Mouse (Mus musculus) layer of hippocampus, adult 11-12 months (tissue): ENCODE data around the gene Elmod2.
"Not testable (repeated sequence)": the region's sequence is repeated elsewhere in the genome, so short reads cannot be mapped to it uniquely, and the experiment has no call there.

Experiments
- DNase-seq: peaks from one replicate; pipeline ENCODE4 v3.0.0; 2022; ENCODE audit warnings: low spot score

Elmod2 gene

DNA sequence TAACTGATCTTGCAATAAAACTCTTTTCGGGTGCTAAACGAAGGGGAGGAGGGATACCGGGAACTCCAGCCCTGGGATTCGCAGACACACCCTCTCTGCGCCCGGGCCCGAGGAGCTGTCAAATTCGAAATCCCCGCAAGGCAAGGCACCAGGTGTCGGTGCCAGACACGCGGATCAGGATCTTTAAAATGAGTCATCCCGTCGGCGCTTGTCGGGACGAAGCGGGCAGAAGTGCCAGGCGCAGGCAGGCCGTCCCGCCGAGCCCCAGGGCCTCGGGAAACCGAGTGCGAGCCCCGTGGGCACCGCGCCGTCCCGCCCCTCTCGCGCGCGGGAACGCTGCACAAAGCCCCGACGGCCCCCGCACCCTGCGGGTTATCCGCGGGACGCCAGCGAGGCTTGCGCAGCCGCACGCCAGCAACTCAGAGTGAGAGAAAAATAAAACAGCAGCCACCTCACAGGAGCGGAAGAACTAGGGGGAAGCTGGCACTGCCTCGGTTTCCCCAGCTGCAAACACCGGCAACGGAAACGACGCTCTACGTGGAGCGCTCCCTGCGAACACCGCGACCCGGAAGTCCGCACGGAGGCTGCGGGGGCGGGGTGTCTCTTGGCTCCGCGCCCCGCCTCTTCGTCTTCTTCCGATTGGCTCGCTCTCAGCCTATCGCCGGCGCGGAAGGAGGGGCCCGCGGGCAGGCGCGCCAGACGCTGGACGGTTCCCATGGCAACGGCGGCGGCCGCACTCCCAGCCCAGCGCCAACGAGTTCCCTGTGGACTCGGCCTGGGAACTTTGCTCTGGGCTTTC lies at the start of gene Elmod2:
TSS of gene Elmod2 (minus strand) at position 588 of the 799 bp plus-strand sequence.
- peak; percentile 97 for DNase-seq

DNA sequence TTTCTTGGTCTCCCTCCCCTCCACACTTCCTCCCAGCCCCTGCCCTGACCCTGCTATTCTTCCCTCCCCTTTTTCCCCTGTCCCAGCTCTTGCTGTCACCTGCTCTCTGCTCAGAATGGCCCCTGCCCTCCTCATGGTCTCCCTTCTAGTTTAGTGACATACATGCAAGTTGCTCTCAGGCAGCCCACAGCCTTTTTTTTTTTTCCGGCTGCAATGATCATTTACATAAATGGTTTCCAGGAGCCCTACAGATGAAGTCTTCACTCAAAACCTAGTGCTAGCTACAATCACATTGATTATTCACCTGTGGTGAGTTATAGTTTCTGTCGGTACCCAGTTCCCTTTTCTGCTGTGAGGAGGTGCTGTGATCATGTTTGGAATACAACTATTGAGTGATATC lies 48.7 kb upstream of the Elmod2 start:
- DNase-seq: no peak

DNA sequence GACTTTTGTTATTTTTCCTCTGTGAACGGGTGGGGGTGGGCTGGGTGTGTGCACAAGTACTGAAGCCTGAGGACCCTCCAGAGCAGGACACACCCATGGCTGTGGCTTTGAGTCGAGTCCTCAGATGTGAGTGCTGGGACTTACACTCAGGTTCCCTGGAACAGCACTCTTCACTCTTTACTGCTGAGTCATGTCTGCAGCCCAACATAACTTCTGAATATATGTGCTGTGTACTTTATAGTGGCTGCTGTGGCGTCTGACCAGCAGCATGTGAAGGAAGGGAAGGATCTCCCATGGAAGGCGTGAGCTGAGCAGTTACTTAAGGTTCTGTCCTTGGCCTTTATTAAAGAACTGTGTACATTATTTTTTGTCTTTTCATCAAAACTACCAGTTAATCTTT lies 47.9 kb upstream of the Elmod2 start:
- DNase-seq: no peak

- no peak for DNase-seq
Measured at GRCm38 (mm10) chr8:83377231-83377630, 44.9 kb upstream of the Elmod2 start.

GRCm38 (mm10) chr8:83363156-83363769 lies 31.0 kb upstream of the Elmod2 start:
- DNase-seq: no peak

- no peak for DNase-seq
Measured at GRCm38 (mm10) chr8:83351315-83351714, 19.0 kb upstream of the Elmod2 start.

DNA sequence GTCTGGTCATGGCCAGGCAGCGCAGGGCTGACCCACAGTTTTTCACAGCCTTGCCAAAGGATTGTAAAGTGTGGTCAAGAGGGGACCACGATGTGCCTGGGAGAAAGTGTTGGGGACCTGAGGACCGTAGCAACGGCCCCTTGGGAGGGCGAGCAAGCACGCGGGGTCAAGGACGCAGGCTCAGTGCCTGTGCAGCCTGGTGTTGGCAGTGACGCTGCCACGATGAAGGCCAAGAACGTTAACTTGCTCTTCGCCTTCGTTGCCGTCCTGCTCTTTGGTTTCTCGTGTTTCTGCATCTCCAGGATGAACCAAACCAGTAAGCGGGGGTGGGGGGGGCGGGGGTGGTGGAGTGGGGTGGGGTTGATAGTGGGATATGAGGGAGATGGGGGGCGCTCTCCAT lies 16.0 kb upstream of the Elmod2 start, which contains the start of gene Mgat4d:
TSS of gene Mgat4d (plus strand) at position 209 of the 400 bp plus-strand sequence.
- no peak for DNase-seq

- DNase-seq: no peak
Measured at GRCm38 (mm10) chr8:83342693-83343092, 10.4 kb upstream of the Elmod2 start.

DNA sequence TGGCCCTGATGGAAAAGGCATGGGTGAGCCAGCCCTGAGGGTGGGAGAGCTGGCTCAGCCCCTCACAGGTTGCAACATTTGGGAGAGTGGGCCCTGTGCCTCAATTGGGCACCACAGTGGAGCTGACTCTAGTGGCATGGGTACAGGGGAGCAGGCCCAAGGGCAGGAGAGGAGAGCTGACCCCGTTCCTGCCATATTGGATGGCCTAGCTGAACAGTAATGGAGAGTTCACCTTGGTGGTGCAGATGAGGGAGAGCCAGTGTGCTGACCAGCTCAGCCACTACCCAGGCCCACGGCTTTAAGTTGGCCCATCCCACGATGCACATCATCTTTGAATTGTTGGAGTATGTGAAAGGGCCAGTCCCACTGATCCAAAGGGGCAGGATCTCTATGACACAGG lies 9.8 kb upstream of the Elmod2 start:
- no peak for DNase-seq

DNA sequence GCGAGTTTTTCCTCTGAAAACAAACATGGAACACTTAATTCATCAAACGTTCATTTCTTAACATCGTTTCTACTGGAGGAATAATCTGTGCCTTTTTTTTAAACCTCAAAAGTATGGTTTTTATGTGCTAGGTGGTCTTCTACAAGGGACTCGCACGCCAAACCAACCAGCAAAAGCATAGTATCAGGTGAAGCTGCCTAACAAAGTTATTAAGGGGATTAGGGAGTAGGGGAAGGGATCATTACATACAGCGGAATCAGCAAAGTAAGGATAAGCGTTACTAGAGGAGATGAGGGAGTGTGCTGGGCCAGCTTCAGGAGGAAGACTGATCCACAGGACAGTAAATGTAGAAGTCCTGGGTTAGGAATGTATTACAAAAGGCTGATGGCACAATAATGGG lies 578 bp upstream of the Elmod2 start:
- no peak for DNase-seq

DNA sequence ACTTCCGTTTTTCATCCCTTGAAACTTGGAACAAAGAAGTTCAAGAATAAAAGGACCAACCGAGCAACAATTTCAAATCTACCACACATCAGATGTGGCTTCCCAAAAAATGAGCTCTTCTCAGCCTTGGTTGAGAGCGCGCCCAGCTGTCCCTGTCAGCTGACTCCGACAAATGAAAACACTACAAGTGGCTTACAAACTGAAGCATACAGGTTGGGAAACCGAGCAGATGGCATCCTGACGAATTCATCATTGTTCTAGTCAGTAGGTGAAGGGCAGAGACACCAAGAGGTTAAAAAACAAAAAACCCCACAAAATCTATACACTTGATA lies 753 bp downstream of the Elmod2 start:
- DNase-seq: peak; percentile 47

DNA sequence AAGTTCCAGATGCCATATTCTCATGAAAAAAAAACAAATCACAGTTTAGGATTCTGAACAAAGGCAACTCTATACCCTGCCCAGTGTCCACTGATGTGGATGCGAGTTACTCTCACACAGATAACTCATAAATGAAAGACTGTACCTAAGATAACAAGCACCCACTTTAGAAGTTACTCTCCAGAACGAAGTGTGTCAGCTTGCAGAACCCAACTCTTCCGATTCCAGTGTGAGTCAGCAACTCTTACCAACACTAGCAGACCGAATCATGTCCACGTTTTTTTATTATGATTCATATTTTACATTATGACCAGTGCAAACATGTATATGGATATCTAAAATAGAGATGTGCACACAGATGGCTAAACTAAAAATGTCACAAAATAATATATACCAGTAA lies 4.4 kb downstream of the Elmod2 start:
- DNase-seq: no peak

- no peak for DNase-seq
Measured at GRCm38 (mm10) chr8:83323056-83323455, 9.2 kb downstream of the Elmod2 start.

- no peak for DNase-seq
Measured at GRCm38 (mm10) chr8:83322374-83322773, 9.9 kb downstream of the Elmod2 start.

DNA sequence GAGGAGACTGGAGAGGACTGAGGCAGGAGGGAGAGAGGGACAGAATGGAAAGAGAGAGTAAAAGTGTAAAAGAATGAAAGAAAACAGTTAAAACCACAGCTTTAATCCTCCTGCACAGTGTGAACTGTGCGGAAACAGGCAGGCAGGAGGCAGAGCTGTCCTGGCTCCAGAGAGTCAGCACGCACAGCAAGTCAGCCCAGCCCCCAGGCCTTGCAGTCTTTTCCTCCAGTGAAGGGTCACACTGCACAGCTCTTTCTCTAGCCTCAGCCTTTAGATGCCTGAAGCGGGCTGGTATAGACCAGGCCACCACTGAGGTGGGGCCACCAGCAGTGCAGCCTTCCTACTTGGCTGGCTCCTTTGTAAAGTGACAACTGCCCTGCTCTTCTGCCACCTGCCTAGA lies 11.7 kb downstream of the Elmod2 start:
- no peak for DNase-seq

- DNase-seq: no peak
Measured at GRCm38 (mm10) chr8:83315691-83316090, 16.6 kb downstream of the Elmod2 start.

DNA sequence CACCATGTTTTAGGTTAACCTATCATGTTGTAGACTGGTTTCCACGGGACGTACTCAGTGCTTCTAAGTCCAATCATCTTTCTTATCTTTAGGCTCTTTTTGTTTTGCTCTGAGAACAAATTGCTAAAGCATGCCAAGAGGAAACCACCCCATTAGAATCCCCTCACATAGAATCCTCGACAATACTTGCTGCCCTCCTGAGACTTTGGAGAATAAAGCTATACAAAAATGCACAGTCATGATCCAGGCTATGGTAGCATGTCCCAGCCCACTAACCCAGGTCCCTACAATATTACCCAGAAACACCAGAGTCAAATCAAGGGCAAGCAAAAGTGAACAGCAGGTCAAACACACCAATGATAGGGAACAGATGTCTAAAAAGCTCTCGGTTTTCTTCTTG lies 17.2 kb downstream of the Elmod2 start:
- not testable (repeated sequence) for DNase-seq

- DNase-seq: no peak
Measured at GRCm38 (mm10) chr8:83309836-83310235, 22.4 kb downstream of the Elmod2 start.

DNA sequence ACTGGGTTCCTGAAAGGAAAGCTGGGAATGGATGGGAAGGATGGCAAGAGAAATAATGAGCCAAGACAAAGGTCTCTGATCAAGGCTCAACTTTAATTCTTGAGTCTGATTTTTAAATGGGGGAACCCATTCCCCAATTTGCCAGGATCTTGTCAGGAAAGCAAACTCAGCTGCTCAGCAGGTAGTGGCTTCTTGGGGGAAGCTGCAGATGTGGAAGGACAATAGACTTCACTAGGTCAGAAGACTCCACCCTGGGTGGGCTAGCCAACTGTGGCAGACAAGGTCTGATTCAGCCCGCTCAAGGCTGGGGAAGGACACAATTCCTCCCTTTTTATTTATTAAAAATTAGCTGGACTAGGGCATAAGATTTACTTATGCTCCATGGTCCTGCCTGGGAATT lies 27.3 kb downstream of the Elmod2 start:
- DNase-seq: no peak

DNA sequence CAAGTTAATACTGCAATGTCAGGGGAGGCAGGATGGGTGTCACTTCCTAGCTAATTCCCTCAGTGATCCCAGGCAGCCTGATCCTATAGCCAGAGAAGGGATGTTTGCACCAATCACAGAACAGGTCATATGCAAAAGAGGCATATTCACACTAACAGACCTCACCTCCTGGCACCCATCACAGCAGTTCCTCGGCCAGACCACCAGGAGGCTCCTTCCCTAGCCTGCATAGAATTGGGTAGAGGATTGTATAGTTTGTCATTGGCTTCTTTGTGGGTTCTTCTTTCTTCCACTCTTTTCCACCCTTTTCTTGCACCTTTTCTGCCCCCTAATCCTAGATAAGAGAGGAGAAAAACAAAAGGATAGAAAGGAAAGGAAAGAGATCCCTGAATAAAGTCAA lies 32.2 kb downstream of the Elmod2 start:
- DNase-seq: no peak

DNA sequence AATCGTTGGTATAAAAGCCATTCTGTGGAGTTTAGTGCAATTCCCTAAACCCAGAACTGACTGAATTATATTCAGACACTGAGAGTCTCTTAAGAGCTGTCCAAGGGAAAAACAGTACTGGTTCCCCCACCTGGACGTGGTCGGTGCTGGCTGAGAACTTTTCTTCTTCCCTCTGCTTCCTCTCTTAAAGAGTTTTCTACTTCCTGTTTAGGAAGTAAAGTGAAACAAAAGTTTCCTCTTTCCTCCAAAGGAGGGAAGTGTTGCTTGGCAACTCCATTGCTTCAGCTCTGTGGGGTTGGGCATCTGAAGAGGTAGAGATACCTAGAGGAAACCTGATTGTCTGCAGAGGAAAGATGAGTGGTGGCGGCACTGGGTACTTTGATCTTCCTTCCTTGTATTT lies 34.9 kb downstream of the Elmod2 start:
- DNase-seq: no peak

DNA sequence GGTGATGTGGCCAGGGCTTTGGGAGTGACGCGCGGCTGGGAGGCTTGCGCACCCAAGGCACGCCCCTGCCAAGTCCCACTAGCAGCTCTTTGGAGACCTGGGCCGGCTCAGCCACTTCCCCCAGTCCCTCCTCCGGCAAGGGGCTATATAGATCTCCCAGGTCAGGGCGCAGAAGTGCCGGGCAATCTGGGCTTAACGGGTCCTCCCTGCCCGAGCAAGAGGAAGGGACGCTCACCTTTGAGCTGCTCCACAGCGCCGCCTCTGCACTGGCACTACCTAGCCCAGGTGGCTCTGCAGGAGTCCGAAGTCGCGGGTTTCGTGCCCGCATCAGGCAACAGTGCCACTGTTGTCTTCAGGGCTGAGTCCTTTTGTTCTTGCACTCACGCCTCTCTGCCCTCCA lies 42.1 kb downstream of the Elmod2 start, which contains the start of gene Ucp1:
TSS of gene Ucp1 (plus strand) at position 177 of the 400 bp plus-strand sequence.
- no peak for DNase-seq

DNA sequence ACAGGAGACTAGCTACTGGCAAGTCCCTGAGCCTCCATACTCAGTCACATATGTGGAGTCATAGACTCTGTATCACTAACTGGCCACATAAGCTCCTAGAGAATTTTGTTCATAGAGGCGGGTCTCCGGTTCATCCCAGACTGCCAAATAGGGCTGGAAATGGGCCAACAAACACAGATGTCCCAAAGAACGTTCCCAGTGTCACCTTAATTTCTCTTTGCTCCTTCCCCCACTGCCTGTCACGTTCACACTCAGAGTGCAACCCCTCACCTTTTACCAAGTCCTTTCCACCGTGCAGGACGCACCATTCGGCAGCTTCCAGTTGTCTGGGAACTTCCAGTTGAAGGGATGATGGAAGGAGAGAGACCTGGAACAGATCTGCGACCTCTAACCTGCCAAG lies 46.9 kb downstream of the Elmod2 start:
- no peak for DNase-seq

DNA sequence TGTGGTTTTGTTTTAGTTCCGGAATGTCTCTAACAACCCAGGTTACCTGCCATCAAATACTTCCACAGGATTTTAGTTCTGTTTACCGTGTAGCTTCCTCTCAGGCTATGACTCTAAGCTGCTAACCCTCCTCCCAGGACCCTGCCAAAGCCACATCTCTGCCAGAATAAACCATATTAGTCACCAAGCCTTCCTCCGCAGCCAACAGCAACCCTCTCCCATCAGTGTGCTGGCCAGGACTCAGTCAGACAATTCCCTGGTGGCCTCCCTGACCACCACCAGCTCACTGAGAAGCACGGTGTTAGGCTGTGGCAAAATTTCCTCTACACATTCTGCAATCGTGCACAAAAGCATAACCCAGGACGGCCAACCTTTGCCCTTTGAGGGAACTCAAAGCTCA lies 53.9 kb downstream of the Elmod2 start:
- DNase-seq: no peak
